Mouse (Mus musculus): ENCODE measurements around the gene Gramd2. TPM values are rescaled to one million over a fixed set of nuclear protein-coding genes. Genes with fewer than 3 reads are reported as not detected.
A peak's percentile ranks its signal among the peaks of the same experiment; 100 is the strongest.

Gene Gramd2
- total RNA-seq (2015; ENCODE audit: low replicate concordance): 1.3 TPM in 1 of 2 replicates, not detected in the other
- not detected in 2 replicates for total RNA-seq (2017; ENCODE audit: low replicate concordance)

GRCm38 (mm10) chr9:59679678-59680533 is at the start of gene Gramd2:
TSS of gene Gramd2 (plus strand) at chr9:59680144.
- ATAC-seq (replicated peaks; ENCODE audit: low FRiP score, poor library complexity, severe bottlenecking): peak; percentile 64

GRCm38 (mm10) chr9:59638372-59638771 is 41.6 kb upstream of the Gramd2 start:
- ATAC-seq (replicated peaks; ENCODE audit: low FRiP score, poor library complexity, severe bottlenecking): no peak

GRCm38 (mm10) chr9:59639936-59640335 is 40.0 kb upstream of the Gramd2 start:
- ATAC-seq (replicated peaks; ENCODE audit: low FRiP score, poor library complexity, severe bottlenecking): no peak

- no peak for ATAC-seq (replicated peaks; ENCODE audit: low FRiP score, poor library complexity, severe bottlenecking)
Measured at GRCm38 (mm10) chr9:59641320-59641719, 38.6 kb upstream of the Gramd2 start.

GRCm38 (mm10) chr9:59649911-59650310 is 30.0 kb upstream of the Gramd2 start:
- no peak for ATAC-seq (replicated peaks; ENCODE audit: low FRiP score, poor library complexity, severe bottlenecking)

GRCm38 (mm10) chr9:59653371-59653770 is 26.6 kb upstream of the Gramd2 start:
- no peak for ATAC-seq (replicated peaks; ENCODE audit: low FRiP score, poor library complexity, severe bottlenecking)

- ATAC-seq (replicated peaks; ENCODE audit: low FRiP score, poor library complexity, severe bottlenecking): no peak
Measured at GRCm38 (mm10) chr9:59654450-59654983, 25.4 kb upstream of the Gramd2 start.

- peak; percentile 51; the same call in 1 of the 2 replicates for ATAC-seq (replicated peaks; ENCODE audit: low FRiP score, poor library complexity, severe bottlenecking)
Measured at GRCm38 (mm10) chr9:59655958-59656634, 23.8 kb upstream of the Gramd2 start, which contains the start of gene Pkm. TSS of gene Pkm (plus strand) at chr9:59656368.

- ATAC-seq (replicated peaks; ENCODE audit: low FRiP score, poor library complexity, severe bottlenecking): no peak
Measured at GRCm38 (mm10) chr9:59656635-59657617, 23.0 kb upstream of the Gramd2 start.

GRCm38 (mm10) chr9:59658146-59658545 is 21.8 kb upstream of the Gramd2 start:
- no peak for ATAC-seq (replicated peaks; ENCODE audit: low FRiP score, poor library complexity, severe bottlenecking)

- ATAC-seq (replicated peaks; ENCODE audit: low FRiP score, poor library complexity, severe bottlenecking): peak; percentile 70
Measured at GRCm38 (mm10) chr9:59659036-59660026, 20.6 kb upstream of the Gramd2 start.

GRCm38 (mm10) chr9:59660421-59660820 is 19.5 kb upstream of the Gramd2 start:
- ATAC-seq (replicated peaks; ENCODE audit: low FRiP score, poor library complexity, severe bottlenecking): no peak

GRCm38 (mm10) chr9:59661298-59661975 is 18.5 kb upstream of the Gramd2 start:
- ATAC-seq (replicated peaks; ENCODE audit: low FRiP score, poor library complexity, severe bottlenecking): no peak

- no peak for ATAC-seq (replicated peaks; ENCODE audit: low FRiP score, poor library complexity, severe bottlenecking)
Measured at GRCm38 (mm10) chr9:59663226-59663625, 16.7 kb upstream of the Gramd2 start.

- no peak for ATAC-seq (replicated peaks; ENCODE audit: low FRiP score, poor library complexity, severe bottlenecking)
Measured at GRCm38 (mm10) chr9:59663957-59664356, 16.0 kb upstream of the Gramd2 start.

- no peak for ATAC-seq (replicated peaks; ENCODE audit: low FRiP score, poor library complexity, severe bottlenecking)
Measured at GRCm38 (mm10) chr9:59664664-59665256, 15.2 kb upstream of the Gramd2 start.

GRCm38 (mm10) chr9:59666016-59666415 is 13.9 kb upstream of the Gramd2 start:
- ATAC-seq (replicated peaks; ENCODE audit: low FRiP score, poor library complexity, severe bottlenecking): no peak

Data from erythroblast, adult 5-6 weeks (primary cell).